In genomic region chr7:143329110-143329810, GRCm38 (mm10) we compare ENCODE assay signal across 12 mouse cellular contexts.
A peak's percentile ranks its signal among the peaks of the same experiment; 100 is the strongest.
DNase-seq lines count a peak whose midpoint lies in the region; ATAC-seq and TF ChIP-seq lines count a peak whose summit lies in the region.
"Had no signal": no experiment of that assay in that cellular context is flagged by ENCODE, and none has a peak within 500 bp of the region (broad histone marks: within the 10 kb centered on the region; RNA-seq: fewer than 3 reads in every experiment).

No protein-coding gene starts in this region.

- 86% methylated on average over 14 of the region's 14 CpGs for WGBS in intestine, embryonic 16.5 days
- WGBS in intestine, postnatal 0 days, result 89% methylated on average over 14 of the region's 14 CpGs
- 62% methylated on average over 14 of the region's 14 CpGs for WGBS in limb, embryonic 13.5 days
- WGBS in thymus, adult 2 months, result 95% methylated on average over 14 of the region's 14 CpGs

- no peaks in the 10 kb centered on the region for H3K36me3 ChIP-seq in intestine, embryonic 16.5 days (ENCODE audit: control insufficient read depth, insufficient read depth, low read length)
- H3K36me3 ChIP-seq in intestine, postnatal 0 days (ENCODE audit: control insufficient read depth, insufficient read depth), result no peaks in the 10 kb centered on the region; the same call in 1 of the 2 replicates
- H3K36me3 ChIP-seq in limb, embryonic 13.5 days, result no peaks in the 10 kb centered on the region
- H3K36me3 ChIP-seq in thymus, adult 2 months (ENCODE audit: control insufficient read depth, insufficient read depth, low read length), result no peaks in the 10 kb centered on the region
- H3K36me3 ChIP-seq: embryonic facial prominence, embryonic 12.5 days; heart, embryonic 12.5 days; midbrain, embryonic 13.5 days had no signal

- no peak overlapping the region for H3K27ac ChIP-seq in intestine, embryonic 16.5 days (ENCODE audit: low read length)
- H3K27ac ChIP-seq in intestine, postnatal 0 days (ENCODE audit: low read depth, low read length), result no peak overlapping the region
- H3K27ac ChIP-seq in limb, embryonic 13.5 days, result no peak overlapping the region; the same call in 1 of the 2 replicates
- no peak overlapping the region for H3K27ac ChIP-seq in thymus, adult 2 months (ENCODE audit: control insufficient read depth, insufficient read depth, low read length)
- H3K27ac ChIP-seq: embryonic facial prominence, embryonic 12.5 days; midbrain, embryonic 13.5 days had no signal

- no peak for TF ChIP-seq POLR2A in thymus, adult 2 months (IDR thresholded peaks at IDR 0.05; ENCODE audit: control insufficient read depth, extremely low read depth, insufficient read depth, low read length, poor library complexity)

- H3K27me3 ChIP-seq in intestine, embryonic 16.5 days (replicated peaks; ENCODE audit: control insufficient read depth, insufficient read depth, low read length), result no peaks in the 10 kb centered on the region
- H3K27me3 ChIP-seq in intestine, postnatal 0 days (replicated peaks; ENCODE audit: control insufficient read depth, insufficient read depth, low read length), result no peaks in the 10 kb centered on the region
- H3K27me3 ChIP-seq in limb, embryonic 13.5 days, result peaks cover 16% of the 10 kb centered on the region
- H3K27me3 ChIP-seq in thymus, adult 2 months (ENCODE audit: control insufficient read depth, insufficient read depth, low read length), result no peaks in the 10 kb centered on the region
- H3K27me3 ChIP-seq: embryonic facial prominence, embryonic 12.5 days; heart, embryonic 12.5 days; midbrain, embryonic 13.5 days had no signal

- H3K4me2 ChIP-seq in intestine, embryonic 16.5 days (ENCODE audit: low read depth, low read length), result no peak overlapping the region
- H3K4me2 ChIP-seq in intestine, postnatal 0 days (replicated peaks; ENCODE audit: low read depth), result no peak overlapping the region
- no peak overlapping the region; the same call in 1 of the 2 replicates for H3K4me2 ChIP-seq in limb, embryonic 13.5 days (replicated peaks)
- H3K4me2 ChIP-seq: embryonic facial prominence, embryonic 12.5 days; heart, embryonic 12.5 days; midbrain, embryonic 13.5 days had no signal

- no peak overlapping the region for H3K4me3 ChIP-seq in intestine, embryonic 16.5 days (ENCODE audit: low read length)
- H3K4me3 ChIP-seq in intestine, postnatal 0 days (ENCODE audit: low read depth, low read length), result no peak overlapping the region
- H3K4me3 ChIP-seq in limb, embryonic 13.5 days, result no peak overlapping the region
- no peak overlapping the region for H3K4me3 ChIP-seq in thymus, adult 2 months (ENCODE audit: control insufficient read depth, insufficient read depth, low read length)
- H3K4me3 ChIP-seq: embryonic facial prominence, embryonic 12.5 days; heart, embryonic 12.5 days; midbrain, embryonic 13.5 days had no signal

- DNase-seq in cerebellum, adult 11-12 months, result peak; percentile 17
- DNase-seq in cerebellum, postnatal 14 days, result peak; percentile 29 to 40
- no peak for DNase-seq in urinary bladder, postnatal 25 days (ENCODE audit: low spot score)
- DNase-seq in spleen, adult 18-20 months, result no peak
- DNase-seq in thymus, adult 2 months, result no peak
- DNase-seq: liver, postnatal 0 days had no signal

- peak; percentile 15; the same call in 1 of the 2 replicates for ATAC-seq in intestine, embryonic 16.5 days
- ATAC-seq in intestine, postnatal 0 days, result no peak
- 0 out of 2 replicates have a peak, but pooled peaks have one; percentile 25 for ATAC-seq in limb, embryonic 13.5 days (ENCODE audit: low FRiP score, low read depth)
- ATAC-seq: liver, postnatal 0 days; midbrain, embryonic 13.5 days had no signal

- H3K9ac ChIP-seq in intestine, embryonic 16.5 days (ENCODE audit: low read depth, low read length), result no peak overlapping the region
- H3K9ac ChIP-seq in intestine, postnatal 0 days (ENCODE audit: low read depth, low read length), result no peak overlapping the region
- H3K9ac ChIP-seq in limb, embryonic 13.5 days, result no peak overlapping the region
- H3K9ac ChIP-seq: embryonic facial prominence, embryonic 12.5 days; heart, embryonic 12.5 days; liver, postnatal 0 days; midbrain, embryonic 13.5 days had no signal

- no peak for TF ChIP-seq CTCF in intestine, postnatal 0 days (IDR thresholded peaks at IDR 0.05; ENCODE audit: low read depth)
- TF ChIP-seq CTCF in thymus, adult 2 months (IDR thresholded peaks at IDR 0.05; ENCODE audit: borderline replicate concordance, control insufficient read depth, extremely low read depth, insufficient read depth, low read length, poor library complexity), result no peak

- H3K9me3 ChIP-seq in intestine, embryonic 16.5 days (ENCODE audit: control insufficient read depth, low read length), result no peaks in the 10 kb centered on the region
- H3K9me3 ChIP-seq in intestine, postnatal 0 days (ENCODE audit: control insufficient read depth), result no peaks in the 10 kb centered on the region
- no peaks in the 10 kb centered on the region for H3K9me3 ChIP-seq in limb, embryonic 13.5 days
- H3K9me3 ChIP-seq: embryonic facial prominence, embryonic 12.5 days; heart, embryonic 12.5 days; midbrain, embryonic 13.5 days had no signal

- peaks cover 17% of the 10 kb centered on the region for H3K4me1 ChIP-seq in intestine, embryonic 16.5 days (ENCODE audit: control insufficient read depth, insufficient read depth, low read length)
- H3K4me1 ChIP-seq in intestine, postnatal 0 days (replicated peaks; ENCODE audit: control insufficient read depth, insufficient read depth, low read length), result no peaks in the 10 kb centered on the region
- peaks cover 57% of the 10 kb centered on the region for H3K4me1 ChIP-seq in limb, embryonic 13.5 days
- H3K4me1 ChIP-seq in thymus, adult 2 months (replicated peaks; ENCODE audit: control insufficient read depth, insufficient read depth, low read length), result no peaks in the 10 kb centered on the region

Comparison
In these comparisons a context has a peak if more than half of its experiments do, and no peak if none do; other contexts are left out.
1. DNase-seq: peak in cerebellum, adult 11-12 months (single experiment) and cerebellum, postnatal 14 days (2 of 2); none in urinary bladder, postnatal 25 days (single experiment), spleen, adult 18-20 months (0 of 2) and thymus, adult 2 months (single experiment).